9 mouse cellular contexts compared by ENCODE assay signal in the genomic region with DNA sequence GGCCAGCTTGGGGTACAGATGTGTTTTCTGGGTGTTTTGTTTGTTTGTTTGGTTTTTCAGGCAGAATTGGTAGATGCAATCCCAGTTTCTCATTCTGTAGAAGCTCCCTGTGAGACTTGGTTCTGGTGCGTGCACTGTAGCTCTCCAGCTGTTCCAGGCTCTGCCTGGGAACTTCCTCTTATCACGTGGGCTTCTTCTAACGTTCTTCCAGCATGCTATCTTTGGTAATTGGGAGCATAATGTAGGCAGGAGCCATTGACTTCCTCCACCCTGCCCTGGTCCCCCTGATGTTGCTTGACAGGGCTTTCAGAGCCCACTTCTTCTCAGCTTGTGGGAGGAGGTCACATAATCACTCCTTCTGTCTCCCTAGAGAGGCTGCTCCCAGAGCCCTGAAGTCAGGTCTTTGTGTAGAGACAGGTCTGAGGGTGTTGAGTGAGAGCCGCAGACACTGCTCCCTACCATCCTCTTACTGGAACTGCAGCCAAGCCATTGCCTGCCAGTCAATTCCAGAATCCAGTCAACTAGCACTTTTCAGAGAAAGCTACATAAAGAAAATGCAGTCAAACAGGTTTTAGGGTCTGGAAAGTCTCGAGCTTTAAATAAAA. TPM values are rescaled to one million over a fixed set of nuclear protein-coding genes. Genes with fewer than 3 reads are reported as not detected.
DNase-seq lines count a peak whose midpoint lies in the region; ATAC-seq and TF ChIP-seq lines count a peak whose summit lies in the region.
"Had no signal": no experiment of that assay in that cellular context is flagged by ENCODE, and none has a peak within 500 bp of the region (broad histone marks: within the 10 kb centered on the region; RNA-seq: fewer than 3 reads in every experiment).

No protein-coding gene starts in this region.

- ATAC-seq in forebrain, embryonic 11.5 days (replicated peaks; ENCODE audit: low FRiP score), result 0 out of 2 replicates have a peak, but pooled peaks have one; percentile 28
- ATAC-seq in forebrain, embryonic 15.5 days (replicated peaks), result no peak
- ATAC-seq in forebrain, embryonic 14.5 days, result no peak
- ATAC-seq in limb, embryonic 13.5 days (ENCODE audit: low FRiP score, low read depth), result 0 out of 2 replicates have a peak, but pooled peaks have one; percentile 35
- no peak for ATAC-seq in monocyte, adult 5-6 weeks (replicated peaks; ENCODE audit: insufficient number of reproducible peaks, low FRiP score, low TSS enrichment, poor library complexity, severe bottlenecking)

- H3K27me3 ChIP-seq in forebrain, embryonic 11.5 days (ENCODE audit: control insufficient read depth, insufficient read depth, low read length), result no peaks in the 10 kb centered on the region
- H3K27me3 ChIP-seq in forebrain, embryonic 15.5 days, result no peaks in the 10 kb centered on the region
- no peaks in the 10 kb centered on the region for H3K27me3 ChIP-seq in E14TG2a.4 (ENCODE audit: insufficient read depth, low read length)
- no peaks in the 10 kb centered on the region for H3K27me3 ChIP-seq in forebrain, embryonic 14.5 days (replicated peaks; ENCODE audit: control insufficient read depth, insufficient read depth, low read length)
- no peaks in the 10 kb centered on the region for H3K27me3 ChIP-seq in limb, embryonic 13.5 days
- H3K27me3 ChIP-seq: liver, embryonic 15.5 days had no signal

- peaks cover 10% of the 10 kb centered on the region; the same call in 1 of the 2 replicates for H3K4me1 ChIP-seq in forebrain, embryonic 11.5 days (replicated peaks; ENCODE audit: control insufficient read depth, insufficient read depth, low read length)
- peaks cover 12% of the 10 kb centered on the region for H3K4me1 ChIP-seq in forebrain, embryonic 15.5 days
- peaks cover 55% of the 10 kb centered on the region for H3K4me1 ChIP-seq in E14TG2a.4 (replicated peaks; ENCODE audit: low read depth, low read length)
- H3K4me1 ChIP-seq in forebrain, embryonic 14.5 days (ENCODE audit: control insufficient read depth, insufficient read depth, low read length), result peaks cover 3% of the 10 kb centered on the region; the same call in 1 of the 2 replicates
- H3K4me1 ChIP-seq in limb, embryonic 13.5 days, result peaks cover 27% of the 10 kb centered on the region

- H3K36me3 ChIP-seq in forebrain, embryonic 11.5 days (ENCODE audit: control insufficient read depth, insufficient read depth, low read length), result no peaks in the 10 kb centered on the region
- H3K36me3 ChIP-seq in forebrain, embryonic 15.5 days, result no peaks in the 10 kb centered on the region
- no peaks in the 10 kb centered on the region for H3K36me3 ChIP-seq in E14TG2a.4 (ENCODE audit: insufficient read depth, low read length)
- H3K36me3 ChIP-seq in forebrain, embryonic 14.5 days (ENCODE audit: control insufficient read depth, insufficient read depth, low read length), result no peaks in the 10 kb centered on the region
- H3K36me3 ChIP-seq in limb, embryonic 13.5 days, result no peaks in the 10 kb centered on the region
- H3K36me3 ChIP-seq: liver, embryonic 15.5 days had no signal

- no peak overlapping the region for H3K27ac ChIP-seq in forebrain, embryonic 11.5 days (ENCODE audit: low read depth, low read length)
- no peak overlapping the region for H3K27ac ChIP-seq in forebrain, embryonic 15.5 days (replicated peaks)
- H3K27ac ChIP-seq in forebrain, embryonic 14.5 days (ENCODE audit: low read depth, low read length), result no peak overlapping the region
- no peak overlapping the region for H3K27ac ChIP-seq in limb, embryonic 13.5 days
- H3K27ac ChIP-seq: liver, embryonic 15.5 days had no signal

- 33% methylated on average over 5 of the region's 5 CpGs for WGBS in forebrain, embryonic 11.5 days
- 25% methylated on average over 5 of the region's 5 CpGs for WGBS in forebrain, embryonic 15.5 days
- WGBS in forebrain, embryonic 14.5 days, result 28% methylated on average over 5 of the region's 5 CpGs
- 19% methylated on average over 5 of the region's 5 CpGs for WGBS in limb, embryonic 13.5 days

- no peak overlapping the region for H3K9ac ChIP-seq in forebrain, embryonic 11.5 days (ENCODE audit: low read length)
- no peak overlapping the region for H3K9ac ChIP-seq in forebrain, embryonic 15.5 days (replicated peaks)
- H3K9ac ChIP-seq in forebrain, embryonic 14.5 days (ENCODE audit: low read length), result no peak overlapping the region
- H3K9ac ChIP-seq in limb, embryonic 13.5 days, result no peak overlapping the region
- H3K9ac ChIP-seq: liver, embryonic 15.5 days had no signal

- no peaks in the 10 kb centered on the region for H3K9me3 ChIP-seq in forebrain, embryonic 11.5 days (ENCODE audit: control insufficient read depth, low read length)
- no peaks in the 10 kb centered on the region for H3K9me3 ChIP-seq in forebrain, embryonic 15.5 days
- no peaks in the 10 kb centered on the region for H3K9me3 ChIP-seq in E14TG2a.4 (ENCODE audit: low read length)
- no peaks in the 10 kb centered on the region for H3K9me3 ChIP-seq in forebrain, embryonic 14.5 days (replicated peaks; ENCODE audit: control insufficient read depth, low read length)
- H3K9me3 ChIP-seq in limb, embryonic 13.5 days, result no peaks in the 10 kb centered on the region
- H3K9me3 ChIP-seq: liver, embryonic 15.5 days had no signal

- DNase-seq in forebrain, embryonic 11.5 days (ENCODE audit: low spot score), result no peak
- DNase-seq in forebrain, embryonic 14.5 days (ENCODE audit: low spot score), result peak; percentile 35
- DNase-seq in thymus, postnatal 25 days, result no peak
- no peak for DNase-seq in adrenal gland, postnatal 4 days (ENCODE audit: low spot score in 2 of 2)

- no peak overlapping the region for H3K4me3 ChIP-seq in forebrain, embryonic 11.5 days (ENCODE audit: low read depth, low read length)
- H3K4me3 ChIP-seq in forebrain, embryonic 15.5 days, result no peak overlapping the region
- H3K4me3 ChIP-seq in E14TG2a.4 (replicated peaks; ENCODE audit: low read length), result 0 out of 2 replicates have a peak overlapping the region, but pooled peaks have one; percentile 1
- H3K4me3 ChIP-seq in forebrain, embryonic 14.5 days (ENCODE audit: low read depth, low read length), result no peak overlapping the region
- H3K4me3 ChIP-seq in limb, embryonic 13.5 days, result no peak overlapping the region
- H3K4me3 ChIP-seq: liver, embryonic 15.5 days had no signal

- TF ChIP-seq CTCF in E14TG2a.4 (conservative IDR thresholded peaks at IDR 0.05; ENCODE audit: low read length), result peak; percentile 34

- H3K4me2 ChIP-seq in forebrain, embryonic 11.5 days (ENCODE audit: low read depth, low read length, severe bottlenecking), result no peak overlapping the region
- no peak overlapping the region for H3K4me2 ChIP-seq in forebrain, embryonic 15.5 days (replicated peaks)
- H3K4me2 ChIP-seq in forebrain, embryonic 14.5 days (ENCODE audit: low read length), result no peak overlapping the region
- H3K4me2 ChIP-seq in limb, embryonic 13.5 days (replicated peaks), result no peak overlapping the region
- H3K4me2 ChIP-seq: liver, embryonic 15.5 days had no signal

RNA-seq across cellular contexts. Expression of a gene that starts 15.7 kb away (rescaled TPM):
- polyA plus RNA-seq in forebrain, embryonic 11.5 days (2014; fragmentation: Nextera tagmentation; extraction: Ambion mirVana), result 21.7 and 26.1 TPM in 2 replicates
- polyA plus RNA-seq in forebrain, embryonic 15.5 days (2015; fragmentation: Nextera tagmentation; extraction: Ambion mirVana), result 7.8 and 8.0 TPM in 2 replicates
- 4.5 and 6.8 TPM in 2 replicates for polyA plus RNA-seq in forebrain, embryonic 14.5 days (2014; fragmentation: Nextera tagmentation; extraction: Ambion mirVana)
- 9.7 and 10.8 TPM in 2 replicates for polyA plus RNA-seq in limb, embryonic 13.5 days (2015; fragmentation: Nextera tagmentation; extraction: Ambion mirVana)
- 0.11 to 8.3 TPM (median 7.0 TPM) in 3 replicates for total RNA-seq in monocyte, adult 5-6 weeks (2017)
- total RNA-seq in adrenal gland, postnatal 4 days (2021), result 1 to 10 TPM; 4.9 to 7.9 TPM

Comparison
In these comparisons a context has a peak if more than half of its experiments do, and no peak if none do; other contexts are left out.
1. ATAC-seq: peak in forebrain, embryonic 11.5 days (single experiment) and limb, embryonic 13.5 days (single experiment); none in forebrain, embryonic 15.5 days (single experiment), forebrain, embryonic 14.5 days (single experiment) and monocyte, adult 5-6 weeks (single experiment).